Mouse (Mus musculus) spleen, adult 2 months (tissue): ENCODE results near the gene Pde6h.

ENCODE experiments used
- CTCF ChIP-seq: fragments of 200-500 bp; IDR thresholded peaks from 2 replicates; pipeline ENCODE4 v1.5.1; 2011; ENCODE audit warnings: mild to moderate bottlenecking, inconsistent platforms; ENCODE audit not compliant: insufficient read depth, insufficient read length, insufficient replicate concordance; ENCODE audit errors: extremely low read depth
- POLR2A ChIP-seq: fragments of 200-500 bp; IDR thresholded peaks from 2 replicates; pipeline ENCODE4 v1.6.1; 2011; ENCODE audit warnings: low read depth, low read length, inconsistent platforms

DNA sequence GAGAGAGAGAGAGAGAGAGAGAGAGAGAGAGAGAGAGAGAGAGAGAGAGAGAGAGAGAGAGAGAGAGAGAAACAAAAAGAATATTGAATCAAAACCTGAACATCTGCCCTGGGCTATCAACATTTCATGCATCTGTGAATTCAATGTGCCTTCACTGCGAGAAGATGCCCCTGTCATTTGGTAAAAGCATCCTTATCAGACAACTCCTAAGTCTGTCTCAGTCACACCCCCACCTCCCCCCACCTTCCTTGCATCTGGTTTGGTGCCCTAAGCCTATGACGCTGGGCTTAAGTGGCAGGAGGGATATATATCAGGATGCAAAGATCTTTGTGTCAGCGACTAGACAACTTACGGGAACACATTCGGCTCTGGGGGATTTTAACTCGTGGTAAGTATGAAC lies 30.6 kb downstream of the Pde6h start:
- TF ChIP-seq CTCF: no peak
- no peak for TF ChIP-seq POLR2A
